Mouse (Mus musculus): ENCODE measurements at regions not wholly inside any gene's neighbourhood (a gene's known extent, or its start where the extent isn't known, plus 50 kb on each side); places are given as distances from the start of the nearest gene placed in this dataset.

DNA sequence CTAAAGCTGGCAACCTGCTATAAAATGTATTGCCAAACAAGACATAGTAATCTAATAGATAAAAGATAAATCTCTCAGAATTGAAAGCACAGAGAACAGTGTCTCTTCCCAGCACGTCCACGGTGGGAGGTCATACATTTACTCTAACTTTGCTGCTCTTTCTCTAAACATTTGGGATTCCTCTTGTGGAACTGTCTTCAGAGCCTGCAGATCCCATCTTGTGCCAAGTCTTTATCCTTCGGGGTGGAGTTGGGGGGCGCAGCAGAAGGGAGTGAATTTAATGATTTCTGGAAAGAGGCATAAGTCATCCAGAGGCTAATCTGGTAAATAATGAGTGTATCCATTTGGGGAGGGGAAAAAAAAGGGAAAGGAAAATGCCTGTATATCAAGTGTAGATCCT is 65.2 kb upstream of the Lifr start:
- TF ChIP-seq POLR2A (IDR thresholded peaks at IDR 0.05; ENCODE audit: control insufficient read depth in 1 of 2, insufficient read depth in 1 of 2, low read depth in 1 of 2, low read length in 2 of 2, poor library complexity in 1 of 2) (no peak), CTCF (IDR thresholded peaks at IDR 0.05 in 2 of 3, conservative IDR thresholded peaks at IDR 0.05 in 1 of 3; ENCODE audit: control insufficient read depth in 1 of 3, insufficient read depth in 1 of 3, low read depth in 2 of 3, low read length in 3 of 3, poor library complexity in 1 of 3, severe bottlenecking in 1 of 3) (no peak), ZKSCAN1 (IDR thresholded peaks at IDR 0.05; ENCODE audit: low read depth, low read length) (no peak), POLR2AphosphoS2 (IDR thresholded peaks at IDR 0.05; ENCODE audit: low read length) (no peak)

Measured in MEL (cell line).